Mouse (Mus musculus): ENCODE data around the gene Bmp2k. TPM values are rescaled to one million over a fixed set of nuclear protein-coding genes. Genes with fewer than 3 reads are reported as not detected.
"Not testable (repeated sequence)": the region's sequence is repeated elsewhere in the genome, so short reads cannot be mapped to it uniquely, and the experiment has no call there.

The Bmp2k gene
- total and polyA plus RNA-seq, 3 experiments: 7.9 to 9.1 (median 8.9) TPM

DNA sequence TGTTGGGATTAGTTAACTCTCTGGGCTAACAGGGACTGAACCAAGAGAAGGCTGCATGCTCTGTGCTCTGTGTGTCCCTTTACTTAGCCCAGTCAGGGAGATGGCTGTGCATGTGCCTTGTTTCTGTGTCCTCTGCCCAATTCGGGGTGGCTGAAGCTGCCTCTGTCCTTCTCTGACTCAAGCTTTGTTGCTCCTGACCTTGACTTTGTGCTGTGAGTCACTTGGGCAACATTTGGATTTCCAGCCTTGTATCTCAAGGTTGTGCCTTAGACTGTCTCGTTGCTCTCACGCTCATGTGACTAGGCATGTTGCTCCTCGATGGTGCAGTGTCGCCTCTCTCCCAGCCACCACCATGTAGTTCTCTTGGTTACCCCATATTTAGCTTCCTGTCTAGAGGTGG is 27.3 kb downstream of the Bmp2k start:
- dilution Hi-C loops (cut with MboI; ENCODE audit: extremely low pct_ligation_motif_present, extremely low pct_unique_long_range_greater_than_20kb, low sequenced_read_pairs) (no loop called here), in situ Hi-C loops (cut with MboI; ENCODE audit: low pct_ligation_motif_present, low pct_unique_long_range_greater_than_20kb, low sequenced_read_pairs) (no loop called here)
- no peaks in the 10 kb centered on the region for H3K27me3 ChIP-seq (replicated peaks)
- no peak overlapping the region for H3K4me3 ChIP-seq (replicated peaks in 1 of 3; ENCODE audit: low read depth in 2 of 3, low read length in 2 of 3, poor library complexity in 1 of 3)
- TF ChIP-seq RCOR1 (conservative IDR thresholded peaks at IDR 0.05; ENCODE audit: low read depth, low read length) (no peak), JUN (IDR thresholded peaks at IDR 0.05; ENCODE audit: insufficient read depth, low read depth, low read length) (no peak), MEF2A (IDR thresholded peaks at IDR 0.05; ENCODE audit: borderline replicate concordance, low read depth, low read length) (no peak)
- H3K9ac ChIP-seq (ENCODE audit: insufficient read depth, low read depth): no peak overlapping the region
- H3K9me3 ChIP-seq (replicated peaks; ENCODE audit: low read length): no peaks in the 10 kb centered on the region
- H3K4me2 ChIP-seq (ENCODE audit: insufficient read depth, low read depth, poor library complexity, severe bottlenecking): no peak overlapping the region
- DNase-seq (ENCODE audit: extremely low read depth): no peak
- H3K36me3 ChIP-seq (replicated peaks in 1 of 2; ENCODE audit: control insufficient read depth in 1 of 2, insufficient read depth in 1 of 2, low read length in 1 of 2): peaks cover 15 to 21% of the 10 kb centered on the region in 2 experiments
- H3K27ac ChIP-seq (ENCODE audit: insufficient read depth, low read depth): no peak overlapping the region
- peaks cover 32% of the 10 kb centered on the region for H3K79me2 ChIP-seq (replicated peaks; ENCODE audit: control insufficient read depth, extremely low read depth, insufficient read depth, poor library complexity, severe bottlenecking)
- H3K4me1 ChIP-seq (ENCODE audit: control insufficient read depth in 1 of 2, insufficient read depth in 2 of 2): peaks cover 14 to 53% of the 10 kb centered on the region in 2 experiments

- Histone ChIP-seq H3K27me3 (replicated peaks) (no peaks in the 10 kb centered on the region), H3K27ac (ENCODE audit: insufficient read depth, low read depth) (no peak overlapping the region), H3K36me3 (replicated peaks in 1 of 2; ENCODE audit: control insufficient read depth in 1 of 2, insufficient read depth in 1 of 2, low read length in 1 of 2) (peaks cover 18 to 23% of the 10 kb centered on the region in 2 experiments), H3K79me2 (replicated peaks; ENCODE audit: control insufficient read depth, extremely low read depth, insufficient read depth, poor library complexity, severe bottlenecking) (peaks cover 30% of the 10 kb centered on the region), H3K4me3 (replicated peaks in 1 of 3; ENCODE audit: low read depth in 2 of 3, low read length in 2 of 3, poor library complexity in 1 of 3) (no peak overlapping the region), H3K9ac (ENCODE audit: insufficient read depth, low read depth) (no peak overlapping the region), H3K9me3 (replicated peaks; ENCODE audit: low read length) (no peaks in the 10 kb centered on the region), H3K4me1 (ENCODE audit: control insufficient read depth in 1 of 2, insufficient read depth in 2 of 2) (peaks cover 14 to 56% of the 10 kb centered on the region in 2 experiments), H3K4me2 (ENCODE audit: insufficient read depth, low read depth, poor library complexity, severe bottlenecking) (no peak overlapping the region)
- TF ChIP-seq MAX (IDR thresholded peaks at IDR 0.05; ENCODE audit: low read length) (no peak), MEF2A (IDR thresholded peaks at IDR 0.05; ENCODE audit: borderline replicate concordance, low read depth, low read length) (no peak), ZC3H11A (IDR thresholded peaks at IDR 0.05; ENCODE audit: low read depth, low read length) (no peak), MXI1 (IDR thresholded peaks at IDR 0.05; ENCODE audit: low read depth, low read length) (no peak), GABPA (IDR thresholded peaks at IDR 0.05; ENCODE audit: insufficient replicate concordance, low read depth, low read length) (no peak)
- no peak for DNase-seq (ENCODE audit: extremely low read depth)
- in situ Hi-C loops (cut with MboI; ENCODE audit: low pct_ligation_motif_present, low pct_unique_long_range_greater_than_20kb, low sequenced_read_pairs) (no loop called here), dilution Hi-C loops (cut with MboI; ENCODE audit: extremely low pct_ligation_motif_present, extremely low pct_unique_long_range_greater_than_20kb, low sequenced_read_pairs) (no loop called here)
Measured at GRCm38 (mm10) chr5:97025650-97026049, 28.2 kb downstream of the Bmp2k start.

DNA sequence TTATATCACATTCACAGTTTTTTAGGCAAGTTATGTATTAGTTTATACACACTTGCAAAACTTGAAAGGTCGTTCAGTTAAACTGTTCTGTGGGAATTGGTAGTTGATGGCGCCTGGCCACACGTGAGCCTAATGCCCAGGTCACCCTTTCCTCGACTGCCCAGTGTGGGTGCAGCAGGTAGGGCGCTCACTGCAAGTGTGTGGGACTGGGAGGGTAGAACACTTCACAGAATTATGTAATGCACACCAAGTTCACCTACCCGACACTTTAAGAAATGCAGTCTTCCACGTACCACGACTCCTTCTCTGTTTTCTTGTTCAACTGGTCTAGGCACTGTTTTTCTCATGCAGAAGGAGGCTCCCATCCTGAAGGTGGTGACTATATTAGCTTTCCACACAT is 30.5 kb downstream of the Bmp2k start:
- Histone ChIP-seq H3K4me2 (ENCODE audit: insufficient read depth, low read depth, poor library complexity, severe bottlenecking) (no peak overlapping the region), H3K9ac (ENCODE audit: insufficient read depth, low read depth) (no peak overlapping the region), H3K27ac (ENCODE audit: insufficient read depth, low read depth) (no peak overlapping the region), H3K27me3 (replicated peaks) (no peaks in the 10 kb centered on the region), H3K79me2 (replicated peaks; ENCODE audit: control insufficient read depth, extremely low read depth, insufficient read depth, poor library complexity, severe bottlenecking) (peaks cover 23% of the 10 kb centered on the region), H3K9me3 (replicated peaks; ENCODE audit: low read length) (no peaks in the 10 kb centered on the region), H3K4me1 (ENCODE audit: control insufficient read depth in 1 of 2, insufficient read depth in 2 of 2) (peaks cover 13 to 48% of the 10 kb centered on the region in 2 experiments), H3K4me3 (replicated peaks in 1 of 3; ENCODE audit: low read depth in 2 of 3, low read length in 2 of 3, poor library complexity in 1 of 3) (no peak overlapping the region), H3K36me3 (replicated peaks in 1 of 2; ENCODE audit: control insufficient read depth in 1 of 2, insufficient read depth in 1 of 2, low read length in 1 of 2) (peaks cover 24 to 35% of the 10 kb centered on the region in 2 experiments)
- TF ChIP-seq CHD2 (IDR thresholded peaks at IDR 0.05; ENCODE audit: low read length) (no peak), MYC (IDR thresholded peaks at IDR 0.05; ENCODE audit: low read depth, low read length) (no peak), RCOR1 (conservative IDR thresholded peaks at IDR 0.05; ENCODE audit: low read depth, low read length) (no peak), TCF12 (IDR thresholded peaks at IDR 0.05; ENCODE audit: low read depth, low read length) (no peak), PAX5 (IDR thresholded peaks at IDR 0.05; ENCODE audit: low read length) (no peak), USF2 (conservative IDR thresholded peaks at IDR 0.05; ENCODE audit: low read depth, low read length) (no peak), EP300 (IDR thresholded peaks at IDR 0.05; ENCODE audit: low read length) (no peak), NRF1 (IDR thresholded peaks at IDR 0.05; ENCODE audit: low read depth, low read length) (no peak), CTCF (conservative IDR thresholded peaks at IDR 0.05 in 1 of 2, IDR thresholded peaks at IDR 0.05 in 1 of 2; ENCODE audit: low read depth in 2 of 2, low read length in 2 of 2) (no peak), POLR2AphosphoS2 (IDR thresholded peaks at IDR 0.05; ENCODE audit: low read depth, low read length) (no peak), HCFC1 (IDR thresholded peaks at IDR 0.05; ENCODE audit: low read depth, low read length) (no peak), MAFK (IDR thresholded peaks at IDR 0.05; ENCODE audit: insufficient replicate concordance, low read length) (no peak), ELF1 (IDR thresholded peaks at IDR 0.05; ENCODE audit: low read depth, low read length) (no peak), ETS1 (conservative IDR thresholded peaks at IDR 0.05; ENCODE audit: low read depth, low read length) (no peak)
- in situ Hi-C loops (cut with MboI; ENCODE audit: low pct_ligation_motif_present, low pct_unique_long_range_greater_than_20kb, low sequenced_read_pairs): no loop called here
- dilution Hi-C loops (cut with MboI; ENCODE audit: extremely low pct_ligation_motif_present, extremely low pct_unique_long_range_greater_than_20kb, low sequenced_read_pairs): no loop called here
- DNase-seq (ENCODE audit: extremely low read depth): no peak

GRCm38 (mm10) chr5:97028840-97029239 is 31.4 kb downstream of the Bmp2k start:
- H3K36me3 ChIP-seq (replicated peaks in 1 of 2; ENCODE audit: control insufficient read depth in 1 of 2, insufficient read depth in 1 of 2, low read length in 1 of 2): peaks cover 29 to 40% of the 10 kb centered on the region in 2 experiments

More at GRCm38 (mm10) chr5:97028840-97029239, 31.4 kb downstream of the Bmp2k start:
- DNase-seq (ENCODE audit: extremely low read depth); in situ Hi-C loops (cut with MboI; ENCODE audit: low pct_ligation_motif_present, low pct_unique_long_range_greater_than_20kb, low sequenced_read_pairs); H3K4me2 ChIP-seq (ENCODE audit: insufficient read depth, low read depth, poor library complexity, severe bottlenecking); H3K4me3 ChIP-seq (replicated peaks in 1 of 3; ENCODE audit: low read depth in 2 of 3, low read length in 2 of 3, poor library complexity in 1 of 3); H3K27me3 ChIP-seq (replicated peaks); H3K27ac ChIP-seq (ENCODE audit: insufficient read depth, low read depth); H3K9ac ChIP-seq (ENCODE audit: insufficient read depth, low read depth); dilution Hi-C loops (cut with MboI; ENCODE audit: extremely low pct_ligation_motif_present, extremely low pct_unique_long_range_greater_than_20kb, low sequenced_read_pairs); H3K9me3 ChIP-seq (replicated peaks; ENCODE audit: low read length): not testable (repeated sequence)
- H3K4me1 ChIP-seq (ENCODE audit: control insufficient read depth in 1 of 2, insufficient read depth in 2 of 2): peaks cover 13 to 44% of the 10 kb centered on the region in 2 experiments
- H3K79me2 ChIP-seq (replicated peaks; ENCODE audit: control insufficient read depth, extremely low read depth, insufficient read depth, poor library complexity, severe bottlenecking): peaks cover 20% of the 10 kb centered on the region

All from CH12.LX (cell line).